Mouse (Mus musculus) T-helper 17 cell (primary cell): ENCODE data around the gene 4632433K11Rik.

Source experiments
- in situ Hi-C, 2 experiments: fragments of 300-600 bp; cut with MboI, MseI; formaldehyde crosslinking; loops; 1 replicate in 1 of 2; 2 replicates in 1 of 2; pipeline ENCODE4 v1.15.1; 2025; ENCODE audit warnings: high pct_unique_total_duplicates in 2 of 2

Gene 4632433K11Rik

DNA sequence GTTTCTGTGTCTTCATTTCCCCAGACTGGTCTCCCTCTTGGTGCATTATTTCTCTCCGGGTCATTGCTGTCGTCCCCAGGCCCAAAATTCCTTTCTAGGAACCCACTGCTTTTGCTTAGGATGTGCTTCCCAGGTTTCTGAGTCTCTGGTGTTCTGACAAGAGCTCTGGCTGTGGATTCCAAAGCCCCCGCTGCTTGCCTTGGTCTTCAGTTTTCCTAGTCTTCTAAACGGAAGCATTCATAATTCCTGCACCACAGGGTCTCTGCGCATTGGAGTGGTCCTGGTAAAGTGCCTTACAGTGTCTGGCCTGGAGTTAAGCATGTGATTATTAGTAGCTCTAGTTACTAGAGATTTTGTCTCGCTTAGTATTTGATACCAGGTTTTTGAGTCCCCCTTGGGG lies 46.9 kb downstream of the 4632433K11Rik start:
- in situ Hi-C loops = loop anchor here in 1 of 2 experiments (5.0 to 25.0 kb wide), 4 partner anchors 944 to 1389 kb away; partner anchors contain the start of genes Leng8, Mboat7, Smim17 and Tsen34

DNA sequence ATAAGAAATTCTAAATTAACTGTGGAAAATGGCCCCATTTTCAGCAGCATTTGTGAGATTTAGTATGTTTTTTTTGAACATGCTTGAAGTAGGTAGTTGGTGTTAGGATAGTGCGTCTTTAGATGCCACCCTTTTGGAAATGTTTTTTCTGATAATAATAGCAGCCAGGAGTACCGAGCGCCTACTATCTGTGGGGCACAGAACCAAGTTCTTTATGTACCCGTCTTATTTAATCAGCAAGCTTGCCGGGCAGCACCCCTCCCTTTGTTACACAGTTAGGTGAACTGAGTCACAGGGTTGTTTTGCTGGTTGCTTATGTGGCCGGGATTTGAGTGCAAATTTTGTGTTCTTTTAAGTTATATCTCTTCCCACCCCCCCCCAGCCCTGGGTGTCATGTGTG lies 47.3 kb downstream of the 4632433K11Rik start:
- in situ Hi-C loops = loop anchor here in 1 of 2 experiments (5.0 to 25.0 kb wide), 4 partner anchors 944 to 1389 kb away; partner anchors contain the start of genes Leng8, Mboat7, Smim17 and Tsen34

DNA sequence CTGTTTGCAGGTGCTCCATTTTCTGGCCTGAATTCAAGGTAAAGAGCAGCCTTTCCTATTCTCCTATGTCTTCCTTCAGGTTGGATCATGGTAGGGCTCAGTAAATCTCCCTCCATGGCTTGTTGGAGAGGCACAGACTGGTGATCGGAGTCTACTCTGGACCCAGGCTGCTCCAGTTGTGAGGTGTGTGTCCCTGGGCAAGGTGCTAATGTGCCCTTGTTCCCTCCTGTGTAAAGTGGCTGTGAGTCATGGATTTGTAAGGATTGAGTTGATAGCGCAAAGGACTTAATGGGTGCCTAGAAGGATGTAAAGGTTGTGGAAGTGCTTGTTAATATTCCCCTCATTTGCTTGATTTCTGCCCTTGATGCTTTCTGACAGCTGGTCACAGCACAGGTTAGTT lies 48.0 kb downstream of the 4632433K11Rik start:
- in situ Hi-C loops = loop anchor here in 1 of 2 experiments (5.0 to 25.0 kb wide), 4 partner anchors 945 to 1390 kb away; partner anchors contain the start of genes Leng8, Mboat7, Smim17 and Tsen34

- in situ Hi-C loops = loop anchor here in 1 of 2 experiments (5.0 to 25.0 kb wide), 4 partner anchors 946 to 1391 kb away; partner anchors contain the start of genes Leng8, Mboat7, Smim17 and Tsen34
These were observed 49.6 kb downstream of the 4632433K11Rik start for GRCm38 (mm10) chr7:5083325-5084105.
